Mouse (Mus musculus): ENCODE data around the gene Ankrd17. TPM values are rescaled to one million over a fixed set of nuclear protein-coding genes. Genes with fewer than 3 reads are reported as not detected.
A peak's percentile ranks its signal among the peaks of the same experiment; 100 is the strongest.

Ankrd17 gene
- polyA plus RNA-seq, 1 experiment: 14.7 TPM

- Histone ChIP-seq H3K36me3 (ENCODE audit: control insufficient read depth, insufficient read depth) (no peaks in the 10 kb centered on the region), H3K4me2 (ENCODE audit: low read depth) (no peak overlapping the region), H3ac (ENCODE audit: control insufficient read depth, insufficient read length) (no peak overlapping the region), H3K4me3 (no peak overlapping the region), H3K27me3 (ENCODE audit: control insufficient read depth, insufficient read depth, insufficient read length) (peaks cover 4% of the 10 kb centered on the region), H3K79me2 (ENCODE audit: control insufficient read depth, insufficient read depth) (peaks cover 14% of the 10 kb centered on the region)
- no peak for TF ChIP-seq MYOG (IDR thresholded peaks at IDR 0.05; ENCODE audit: control insufficient read depth in 1 of 3, insufficient read depth in 1 of 3, insufficient read length in 2 of 3, low read depth in 2 of 3)
- no peak for TF ChIP-seq E2F4 (IDR thresholded peaks at IDR 0.05; ENCODE audit: insufficient read depth)
- no peak for TF ChIP-seq MYOD1 (IDR thresholded peaks at IDR 0.05; ENCODE audit: control insufficient read depth in 1 of 3, insufficient read length in 2 of 3, low read depth in 2 of 3)
- no peak for TF ChIP-seq POLR2A (IDR thresholded peaks at IDR 0.05; ENCODE audit: insufficient read length, low read depth)
- no peak for TF ChIP-seq USF1 (IDR thresholded peaks at IDR 0.05; ENCODE audit: low read depth)
- TF ChIP-seq SRF (IDR thresholded peaks at IDR 0.05; ENCODE audit: control insufficient read depth, insufficient read length, low read depth): no peak
- no peak for TF ChIP-seq POLR2AphosphoS2 (IDR thresholded peaks at IDR 0.05; ENCODE audit: insufficient read length, low read depth)
- TF ChIP-seq REST (IDR thresholded peaks at IDR 0.05; ENCODE audit: insufficient read depth, insufficient read length): no peak
- no peak for TF ChIP-seq CEBPB (IDR thresholded peaks at IDR 0.05; ENCODE audit: insufficient read depth, poor library complexity, severe bottlenecking)
- no peak for TF ChIP-seq TCF12 (IDR thresholded peaks at IDR 0.05; ENCODE audit: insufficient read depth, poor library complexity, severe bottlenecking)
- TF ChIP-seq MAX (IDR thresholded peaks at IDR 0.05; ENCODE audit: low read depth): no peak
- no peak for TF ChIP-seq TCF3 (IDR thresholded peaks at IDR 0.05; ENCODE audit: insufficient read length, low read depth)
These were observed 4.0 kb upstream of the Ankrd17 start for GRCm38 (mm10) chr5:90370401-90370800.

- Histone ChIP-seq H3K36me3 (ENCODE audit: control insufficient read depth, insufficient read depth) (no peaks in the 10 kb centered on the region), H3K4me2 (ENCODE audit: low read depth) (peak within 1 kb of the TSS; percentile 81), H3ac (ENCODE audit: control insufficient read depth, insufficient read length) (peak within 1 kb of the TSS; percentile 98), H3K27me3 (ENCODE audit: control insufficient read depth, insufficient read depth, insufficient read length) (no peaks in the 10 kb centered on the region), H3K79me2 (ENCODE audit: control insufficient read depth, insufficient read depth) (peaks cover 48% of the 10 kb centered on the region), H3K4me3 (peak within 1 kb of the TSS; percentile 99)
- TF ChIP-seq POLR2A (IDR thresholded peaks at IDR 0.05; ENCODE audit: insufficient read length, low read depth): no peak
These were observed 608 bp upstream of the Ankrd17 start, which contains the start of gene Gm9958 for GRCm38 (mm10) chr5:90367067-90367303. TSS of gene Gm9958 (plus strand) at chr5:90367204.

- Histone ChIP-seq H3K79me2 (ENCODE audit: control insufficient read depth, insufficient read depth) (peaks cover 65% of the 10 kb centered on the region), H3K4me2 (ENCODE audit: low read depth) (peak overlapping the region; percentile 92), H3ac (ENCODE audit: control insufficient read depth, insufficient read length) (peak overlapping the region; percentile 98), H3K27me3 (ENCODE audit: control insufficient read depth, insufficient read depth, insufficient read length) (no peaks in the 10 kb centered on the region), H3K36me3 (ENCODE audit: control insufficient read depth, insufficient read depth) (peaks cover 1% of the 10 kb centered on the region), H3K4me3 (peak overlapping the region; percentile 99)
- no peak for TF ChIP-seq TCF3 (IDR thresholded peaks at IDR 0.05; ENCODE audit: insufficient read length, low read depth)
- no peak for TF ChIP-seq E2F4 (IDR thresholded peaks at IDR 0.05; ENCODE audit: insufficient read depth)
- TF ChIP-seq POLR2A (IDR thresholded peaks at IDR 0.05; ENCODE audit: insufficient read length, low read depth): peak; percentile 14
- no peak for TF ChIP-seq TCF12 (IDR thresholded peaks at IDR 0.05; ENCODE audit: insufficient read depth, poor library complexity, severe bottlenecking)
- TF ChIP-seq MYOD1 (IDR thresholded peaks at IDR 0.05; ENCODE audit: control insufficient read depth in 1 of 3, insufficient read length in 2 of 3, low read depth in 2 of 3): no peak
- no peak for TF ChIP-seq POLR2AphosphoS2 (IDR thresholded peaks at IDR 0.05; ENCODE audit: insufficient read length, low read depth)
These were observed 1.0 kb downstream of the Ankrd17 start for GRCm38 (mm10) chr5:90365141-90365951.

GRCm38 (mm10) chr5:90364526-90364925, 1.9 kb downstream of the Ankrd17 start:
- H3ac ChIP-seq (ENCODE audit: control insufficient read depth, insufficient read length): peak overlapping the region; percentile 98
- TF ChIP-seq USF1 (IDR thresholded peaks at IDR 0.05; ENCODE audit: low read depth) (no peak), REST (IDR thresholded peaks at IDR 0.05; ENCODE audit: insufficient read depth, insufficient read length) (no peak), POLR2A (IDR thresholded peaks at IDR 0.05; ENCODE audit: insufficient read length, low read depth) (no peak), POLR2AphosphoS2 (IDR thresholded peaks at IDR 0.05; ENCODE audit: insufficient read length, low read depth) (no peak), MYOD1 (IDR thresholded peaks at IDR 0.05; ENCODE audit: control insufficient read depth in 1 of 3, insufficient read length in 2 of 3, low read depth in 2 of 3) (no peak), MYOG (IDR thresholded peaks at IDR 0.05; ENCODE audit: control insufficient read depth in 1 of 3, insufficient read depth in 1 of 3, insufficient read length in 2 of 3, low read depth in 2 of 3) (no peak), CEBPB (IDR thresholded peaks at IDR 0.05; ENCODE audit: insufficient read depth, poor library complexity, severe bottlenecking) (no peak), TCF12 (IDR thresholded peaks at IDR 0.05; ENCODE audit: insufficient read depth, poor library complexity, severe bottlenecking) (no peak), SRF (IDR thresholded peaks at IDR 0.05; ENCODE audit: control insufficient read depth, insufficient read length, low read depth) (no peak), TCF3 (IDR thresholded peaks at IDR 0.05; ENCODE audit: insufficient read length, low read depth) (no peak), E2F4 (IDR thresholded peaks at IDR 0.05; ENCODE audit: insufficient read depth) (no peak), MAX (IDR thresholded peaks at IDR 0.05; ENCODE audit: low read depth) (no peak)

GRCm38 (mm10) chr5:90355824-90356223, 10.6 kb downstream of the Ankrd17 start:
- H3ac ChIP-seq (ENCODE audit: control insufficient read depth, insufficient read length): no peak overlapping the region
- H3K4me3 ChIP-seq: no peak overlapping the region
- peaks cover 100% of the 10 kb centered on the region for H3K79me2 ChIP-seq (ENCODE audit: control insufficient read depth, insufficient read depth)
- TF ChIP-seq POLR2AphosphoS2 (IDR thresholded peaks at IDR 0.05; ENCODE audit: insufficient read length, low read depth) (no peak), E2F4 (IDR thresholded peaks at IDR 0.05; ENCODE audit: insufficient read depth) (no peak), TCF12 (IDR thresholded peaks at IDR 0.05; ENCODE audit: insufficient read depth, poor library complexity, severe bottlenecking) (no peak), REST (IDR thresholded peaks at IDR 0.05; ENCODE audit: insufficient read depth, insufficient read length) (no peak), CEBPB (IDR thresholded peaks at IDR 0.05; ENCODE audit: insufficient read depth, poor library complexity, severe bottlenecking) (no peak), TCF3 (IDR thresholded peaks at IDR 0.05; ENCODE audit: insufficient read length, low read depth) (no peak), MYOD1 (IDR thresholded peaks at IDR 0.05; ENCODE audit: control insufficient read depth in 1 of 3, insufficient read length in 2 of 3, low read depth in 2 of 3) (no peak), SRF (IDR thresholded peaks at IDR 0.05; ENCODE audit: control insufficient read depth, insufficient read length, low read depth) (no peak), MYOG (IDR thresholded peaks at IDR 0.05; ENCODE audit: control insufficient read depth in 1 of 3, insufficient read depth in 1 of 3, insufficient read length in 2 of 3, low read depth in 2 of 3) (no peak)
- H3K36me3 ChIP-seq (ENCODE audit: control insufficient read depth, insufficient read depth): peaks cover 14% of the 10 kb centered on the region
- no peaks in the 10 kb centered on the region for H3K27me3 ChIP-seq (ENCODE audit: control insufficient read depth, insufficient read depth, insufficient read length)
- H3K4me2 ChIP-seq (ENCODE audit: low read depth): no peak overlapping the region

More at GRCm38 (mm10) chr5:90364526-90364925, 1.9 kb downstream of the Ankrd17 start:
- Histone ChIP-seq H3K27me3 (ENCODE audit: control insufficient read depth, insufficient read depth, insufficient read length) (no peaks in the 10 kb centered on the region), H3K4me3 (peak overlapping the region; percentile 99), H3K36me3 (ENCODE audit: control insufficient read depth, insufficient read depth) (peaks cover 6% of the 10 kb centered on the region), H3K4me2 (ENCODE audit: low read depth) (peak overlapping the region; percentile 92), H3K79me2 (ENCODE audit: control insufficient read depth, insufficient read depth) (peaks cover 73% of the 10 kb centered on the region)

Data from myocyte (in vitro differentiated cells).